Mouse (Mus musculus): ENCODE data around the gene Tfpt.

DNA sequence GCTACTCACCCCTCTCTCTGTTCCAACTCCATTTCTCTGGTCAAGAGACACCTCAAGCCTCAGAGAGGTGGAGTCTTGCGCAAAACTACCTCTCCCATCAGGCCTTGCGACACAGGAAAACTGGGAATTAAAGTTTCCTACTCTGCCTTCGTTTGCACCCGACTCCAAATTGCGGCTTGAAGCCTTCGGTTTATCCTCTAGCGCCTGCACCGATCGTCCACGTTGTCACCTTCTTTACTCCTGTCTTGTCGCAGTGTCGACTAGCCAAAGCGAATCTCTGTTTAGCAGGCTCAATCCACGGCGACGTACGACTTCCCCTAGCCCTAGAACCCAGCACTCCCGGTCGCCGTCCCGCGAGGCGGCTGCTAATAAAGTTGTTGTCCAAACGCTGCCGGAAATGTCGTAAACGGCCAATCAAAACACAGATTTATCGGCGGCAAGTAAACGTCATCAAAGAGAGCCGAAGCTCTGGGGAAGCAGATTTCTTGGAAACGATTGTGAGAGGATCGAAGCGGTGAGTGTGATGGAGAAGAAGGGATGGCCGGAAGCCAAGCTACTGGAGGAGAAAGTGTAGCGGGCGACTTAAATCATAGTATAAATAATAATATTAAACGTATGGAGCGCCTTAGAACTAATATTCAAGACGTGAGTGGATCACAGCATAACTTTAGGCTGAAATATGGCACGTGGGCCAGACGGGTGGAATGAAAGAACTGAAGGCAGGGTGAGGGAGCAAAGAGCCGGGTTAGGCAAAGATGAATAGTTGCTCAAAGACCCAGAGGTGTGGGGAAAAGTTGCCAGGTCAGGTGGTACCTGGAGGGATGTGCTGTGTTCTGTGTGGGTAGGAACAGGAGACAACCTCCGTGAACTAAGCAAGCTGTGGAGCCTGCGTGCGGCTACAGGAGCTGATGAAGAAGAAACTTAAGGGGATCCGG, at the start of gene Tfpt, which contains the start of gene Prpf31:
- TF ChIP-seq POLR2A (IDR thresholded peaks at IDR 0.05; ENCODE audit: borderline replicate concordance, low read depth, low read length) = no peak
- peak; percentile 25; the same call in 1 of the 2 replicates for TF ChIP-seq CTCF (IDR thresholded peaks at IDR 0.05; ENCODE audit: low read depth, low read length)
